Mouse (Mus musculus): ENCODE measurements around the gene Baiap2l1. TPM values are rescaled to one million over a fixed set of nuclear protein-coding genes. Genes with fewer than 3 reads are reported as not detected.

Baiap2l1 gene
- polyA plus RNA-seq, 1 experiment from 2014 or later: 13.2 TPM

GRCm38 (mm10) chr5:144284599-144284998 lies 73.3 kb downstream of the Baiap2l1 start:
- Histone ChIP-seq H3K36me3 (ENCODE audit: control insufficient read depth, insufficient read depth, low read length) (peaks cover 19% of the 10 kb centered on the region; the same call in 1 of the 2 replicates), H3K9me3 (ENCODE audit: control insufficient read depth, low read length) (no peaks in the 10 kb centered on the region), H3K9ac (ENCODE audit: low read depth, low read length) (no peak overlapping the region), H3K4me3 (ENCODE audit: low read length) (no peak overlapping the region), H3K4me2 (replicated peaks; ENCODE audit: low read depth, low read length) (no peak overlapping the region), H3K4me1 (ENCODE audit: control insufficient read depth, insufficient read depth, low read length) (0 out of 2 replicates have a peak, but pooled peaks cover 3% of the 10 kb centered on the region), H3K27ac (ENCODE audit: low read depth, low read length) (no peak overlapping the region), H3K27me3 (ENCODE audit: control insufficient read depth, insufficient read depth, low read length) (no peaks in the 10 kb centered on the region)
- 83% methylated on average over 5 of the region's 5 CpGs for WGBS
- no peak for ATAC-seq (ENCODE audit: low FRiP score, low TSS enrichment)

GRCm38 (mm10) chr5:144283551-144284031 lies 74.3 kb downstream of the Baiap2l1 start:
- H3K36me3 ChIP-seq (ENCODE audit: control insufficient read depth, insufficient read depth, low read length): peaks cover 25% of the 10 kb centered on the region; the same call in 1 of the 2 replicates
- no peaks in the 10 kb centered on the region for H3K27me3 ChIP-seq (ENCODE audit: control insufficient read depth, insufficient read depth, low read length)
- no peak overlapping the region for H3K27ac ChIP-seq (ENCODE audit: low read depth, low read length)
- no peak overlapping the region for H3K9ac ChIP-seq (ENCODE audit: low read depth, low read length)
- no peak overlapping the region for H3K4me3 ChIP-seq (ENCODE audit: low read length)
- 55% methylated on average over 8 of the region's 8 CpGs for WGBS
- no peak overlapping the region for H3K4me2 ChIP-seq (replicated peaks; ENCODE audit: low read depth, low read length)
- 0 out of 2 replicates have a peak, but pooled peaks have one; percentile 15 for ATAC-seq (ENCODE audit: low FRiP score, low TSS enrichment)
- no peaks in the 10 kb centered on the region for H3K9me3 ChIP-seq (ENCODE audit: control insufficient read depth, low read length)
- H3K4me1 ChIP-seq (ENCODE audit: control insufficient read depth, insufficient read depth, low read length): 0 out of 2 replicates have a peak, but pooled peaks cover 3% of the 10 kb centered on the region

GRCm38 (mm10) chr5:144282470-144283260 lies 75.2 kb downstream of the Baiap2l1 start:
- H3K9me3 ChIP-seq (ENCODE audit: control insufficient read depth, low read length): no peaks in the 10 kb centered on the region
- ATAC-seq (ENCODE audit: low FRiP score, low TSS enrichment): no peak
- no peak overlapping the region for H3K27ac ChIP-seq (ENCODE audit: low read depth, low read length)
- H3K4me3 ChIP-seq (ENCODE audit: low read length): no peak overlapping the region
- no peak overlapping the region for H3K4me2 ChIP-seq (replicated peaks; ENCODE audit: low read depth, low read length)
- peaks cover 25% of the 10 kb centered on the region; the same call in 1 of the 2 replicates for H3K36me3 ChIP-seq (ENCODE audit: control insufficient read depth, insufficient read depth, low read length)
- H3K27me3 ChIP-seq (ENCODE audit: control insufficient read depth, insufficient read depth, low read length): no peaks in the 10 kb centered on the region
- 0 out of 2 replicates have a peak, but pooled peaks cover 3% of the 10 kb centered on the region for H3K4me1 ChIP-seq (ENCODE audit: control insufficient read depth, insufficient read depth, low read length)
- WGBS: 87% methylated on average over 11 of the region's 11 CpGs
- no peak overlapping the region for H3K9ac ChIP-seq (ENCODE audit: low read depth, low read length)

GRCm38 (mm10) chr5:144279926-144280325 lies 78.0 kb downstream of the Baiap2l1 start:
- H3K36me3 ChIP-seq (ENCODE audit: control insufficient read depth, insufficient read depth, low read length): peaks cover 35% of the 10 kb centered on the region
- no peak for ATAC-seq (ENCODE audit: low FRiP score, low TSS enrichment)
- no peaks in the 10 kb centered on the region for H3K27me3 ChIP-seq (ENCODE audit: control insufficient read depth, insufficient read depth, low read length)
- H3K9me3 ChIP-seq (ENCODE audit: control insufficient read depth, low read length): no peaks in the 10 kb centered on the region
- WGBS: 91% methylated on average over 13 of the region's 13 CpGs
- H3K4me3 ChIP-seq (ENCODE audit: low read length): no peak overlapping the region
- no peak overlapping the region for H3K4me2 ChIP-seq (replicated peaks; ENCODE audit: low read depth, low read length)
- no peak overlapping the region for H3K27ac ChIP-seq (ENCODE audit: low read depth, low read length)
- 0 out of 2 replicates have a peak, but pooled peaks cover 3% of the 10 kb centered on the region for H3K4me1 ChIP-seq (ENCODE audit: control insufficient read depth, insufficient read depth, low read length)
- no peak overlapping the region for H3K9ac ChIP-seq (ENCODE audit: low read depth, low read length)

- Histone ChIP-seq H3K36me3 (ENCODE audit: control insufficient read depth, insufficient read depth, low read length) (peaks cover 35% of the 10 kb centered on the region), H3K4me3 (ENCODE audit: low read length) (no peak overlapping the region), H3K9ac (ENCODE audit: low read depth, low read length) (no peak overlapping the region), H3K4me2 (replicated peaks; ENCODE audit: low read depth, low read length) (no peak overlapping the region), H3K27ac (ENCODE audit: low read depth, low read length) (no peak overlapping the region), H3K27me3 (ENCODE audit: control insufficient read depth, insufficient read depth, low read length) (no peaks in the 10 kb centered on the region), H3K4me1 (ENCODE audit: control insufficient read depth, insufficient read depth, low read length) (0 out of 2 replicates have a peak, but pooled peaks cover 3% of the 10 kb centered on the region), H3K9me3 (ENCODE audit: control insufficient read depth, low read length) (no peaks in the 10 kb centered on the region)
- no peak for ATAC-seq (ENCODE audit: low FRiP score, low TSS enrichment)
- 85% methylated on average over 9 of the region's 9 CpGs for WGBS
Observed at GRCm38 (mm10) chr5:144279081-144279541, 78.8 kb downstream of the Baiap2l1 start.

GRCm38 (mm10) chr5:144278374-144278960 lies 79.4 kb downstream of the Baiap2l1 start:
- ATAC-seq (ENCODE audit: low FRiP score, low TSS enrichment): no peak
- Histone ChIP-seq H3K9me3 (ENCODE audit: control insufficient read depth, low read length) (no peaks in the 10 kb centered on the region), H3K9ac (ENCODE audit: low read depth, low read length) (no peak overlapping the region), H3K4me3 (ENCODE audit: low read length) (no peak overlapping the region), H3K36me3 (ENCODE audit: control insufficient read depth, insufficient read depth, low read length) (peaks cover 33% of the 10 kb centered on the region), H3K27ac (ENCODE audit: low read depth, low read length) (no peak overlapping the region), H3K27me3 (ENCODE audit: control insufficient read depth, insufficient read depth, low read length) (no peaks in the 10 kb centered on the region), H3K4me2 (replicated peaks; ENCODE audit: low read depth, low read length) (no peak overlapping the region), H3K4me1 (ENCODE audit: control insufficient read depth, insufficient read depth, low read length) (no peaks in the 10 kb centered on the region)
- WGBS: 91% methylated on average over 11 of the region's 13 CpGs

- no peak overlapping the region for H3K4me3 ChIP-seq (ENCODE audit: low read length)
- no peaks in the 10 kb centered on the region for H3K9me3 ChIP-seq (ENCODE audit: control insufficient read depth, low read length)
- no peak for ATAC-seq (ENCODE audit: low FRiP score, low TSS enrichment)
- H3K36me3 ChIP-seq (ENCODE audit: control insufficient read depth, insufficient read depth, low read length): peaks cover 30% of the 10 kb centered on the region
- no peak overlapping the region for H3K27ac ChIP-seq (ENCODE audit: low read depth, low read length)
- H3K4me2 ChIP-seq (replicated peaks; ENCODE audit: low read depth, low read length): no peak overlapping the region
- no peak overlapping the region for H3K9ac ChIP-seq (ENCODE audit: low read depth, low read length)
- H3K27me3 ChIP-seq (ENCODE audit: control insufficient read depth, insufficient read depth, low read length): no peaks in the 10 kb centered on the region
- no peaks in the 10 kb centered on the region for H3K4me1 ChIP-seq (ENCODE audit: control insufficient read depth, insufficient read depth, low read length)
- 88% methylated on average over 17 of the region's 17 CpGs for WGBS
Observed at GRCm38 (mm10) chr5:144276898-144277630, 80.8 kb downstream of the Baiap2l1 start.

- Histone ChIP-seq H3K9ac (ENCODE audit: low read depth, low read length) (no peak overlapping the region), H3K27ac (ENCODE audit: low read depth, low read length) (peak overlapping the region; percentile 48; the same call in 1 of the 2 replicates), H3K4me2 (replicated peaks; ENCODE audit: low read depth, low read length) (no peak overlapping the region), H3K27me3 (ENCODE audit: control insufficient read depth, insufficient read depth, low read length) (no peaks in the 10 kb centered on the region), H3K4me3 (ENCODE audit: low read length) (no peak overlapping the region), H3K36me3 (ENCODE audit: control insufficient read depth, insufficient read depth, low read length) (peaks cover 22% of the 10 kb centered on the region), H3K9me3 (ENCODE audit: control insufficient read depth, low read length) (no peaks in the 10 kb centered on the region), H3K4me1 (ENCODE audit: control insufficient read depth, insufficient read depth, low read length) (no peaks in the 10 kb centered on the region)
- 82% methylated on average over 6 of the region's 6 CpGs for WGBS
- ATAC-seq (ENCODE audit: low FRiP score, low TSS enrichment): no peak
Observed at GRCm38 (mm10) chr5:144274904-144275303, 83.0 kb downstream of the Baiap2l1 start.

Measured in kidney, embryonic 14.5 days (tissue).